Mouse (Mus musculus): ENCODE results near the gene Gm4881.

Gm4881 gene

DNA sequence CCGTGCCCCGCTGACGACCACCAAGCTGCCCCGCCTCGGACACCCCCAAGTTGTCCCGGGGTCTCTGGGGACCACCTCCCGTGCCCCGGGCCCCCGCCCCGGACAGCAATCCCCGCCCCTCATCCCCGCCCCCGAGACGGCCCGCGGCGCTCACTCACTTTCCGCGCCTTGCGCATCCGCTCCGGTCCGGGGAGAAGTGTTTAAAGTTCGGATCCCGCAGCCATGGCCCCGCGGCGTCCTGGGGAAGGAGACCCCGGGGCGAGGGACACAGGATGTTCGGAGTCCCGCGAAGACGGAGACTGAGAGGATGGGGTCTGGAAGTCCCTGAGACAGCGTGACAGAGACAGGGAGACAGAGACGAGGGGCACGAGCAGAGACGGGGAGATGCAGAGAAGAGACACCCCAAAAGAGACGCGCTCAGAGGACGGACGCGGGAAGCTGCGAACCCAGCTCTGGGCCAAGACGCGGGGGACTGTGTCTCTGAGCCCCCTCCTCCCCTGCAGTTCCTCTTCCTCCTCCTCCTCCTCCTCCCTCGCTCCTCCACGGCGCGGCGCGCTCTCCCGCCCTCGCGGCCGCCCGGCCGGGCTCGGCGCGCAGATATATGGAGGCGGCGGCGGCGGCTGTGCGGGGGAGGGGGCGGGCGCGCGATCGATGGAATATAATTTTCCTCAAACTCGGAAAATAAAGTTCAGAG is at the start of gene Gm4881:
TSS of gene Gm4881 (minus strand) at position 238 of the 694 bp plus-strand sequence.
- no peak for DNase-seq (ENCODE audit: low spot score in 2 of 2)

DNA sequence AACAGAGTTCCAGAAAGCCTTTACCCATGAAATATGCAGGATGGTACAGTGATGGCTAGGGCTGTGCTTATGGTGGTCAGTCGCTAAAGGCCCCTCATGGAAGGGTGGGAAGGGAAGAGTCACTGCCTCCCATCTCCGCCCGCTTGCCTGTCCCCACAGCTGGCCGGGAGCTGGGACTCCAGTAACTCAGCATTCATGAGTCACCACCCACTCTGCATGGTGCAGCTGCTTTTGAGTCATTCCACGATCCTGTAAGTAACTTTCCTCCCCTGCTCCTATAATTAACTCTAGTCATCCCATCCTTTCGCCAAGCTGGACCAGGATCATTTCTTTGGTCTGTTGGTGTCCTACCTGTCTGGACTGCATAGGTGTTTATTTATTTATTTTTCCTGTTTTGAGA is 48.8 kb upstream of the Gm4881 start:
- DNase-seq (ENCODE audit: low spot score in 2 of 2) = peak in 1 of 2 experiments; percentile 68

DNA sequence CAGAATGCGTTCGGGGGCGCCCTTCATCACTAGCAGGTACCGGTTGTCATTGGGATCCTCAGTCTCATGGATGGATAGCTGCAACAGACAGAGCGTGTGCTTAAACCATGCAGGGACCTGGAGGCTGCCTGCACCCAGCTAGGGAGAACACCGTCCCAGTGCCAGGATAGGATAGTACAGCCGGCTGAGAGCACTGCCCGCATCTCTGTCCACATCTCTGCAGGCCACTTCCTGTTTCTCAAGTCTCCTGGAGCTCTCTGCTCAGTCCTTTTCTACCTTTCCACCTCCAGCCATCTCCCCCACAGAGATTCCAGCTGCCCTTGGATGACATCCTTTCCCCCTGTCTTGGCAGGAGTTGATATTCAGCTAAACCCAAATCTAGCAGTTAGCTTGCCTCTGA is 46.2 kb upstream of the Gm4881 start:
- no peak for DNase-seq (ENCODE audit: low spot score in 2 of 2)

GRCm38 (mm10) chr7:24987941-24988340 is 43.6 kb upstream of the Gm4881 start:
- no peak for DNase-seq (ENCODE audit: low spot score in 2 of 2)

DNA sequence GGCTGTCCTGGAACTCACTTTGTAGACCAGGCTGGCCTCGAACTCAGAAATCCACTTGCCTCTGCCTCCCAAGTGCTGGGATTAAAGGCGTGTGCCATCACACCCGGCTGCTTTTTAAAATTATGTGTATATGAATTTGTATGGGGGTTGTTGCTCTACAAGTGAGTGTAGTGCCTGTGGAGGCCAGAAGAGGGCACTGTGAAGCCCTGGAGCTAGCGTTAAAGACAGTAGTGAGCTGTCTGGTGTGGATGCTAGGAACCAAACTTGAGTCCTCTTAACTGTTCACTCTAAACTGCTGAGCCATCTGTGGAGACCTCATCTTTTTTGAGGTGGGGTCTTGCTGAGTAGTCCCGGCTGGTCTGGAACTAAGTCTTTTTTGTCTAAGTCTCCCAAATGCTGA is 41.5 kb upstream of the Gm4881 start:
- peak in 1 of 2 experiments; percentile 32 for DNase-seq (ENCODE audit: low spot score in 2 of 2)

DNA sequence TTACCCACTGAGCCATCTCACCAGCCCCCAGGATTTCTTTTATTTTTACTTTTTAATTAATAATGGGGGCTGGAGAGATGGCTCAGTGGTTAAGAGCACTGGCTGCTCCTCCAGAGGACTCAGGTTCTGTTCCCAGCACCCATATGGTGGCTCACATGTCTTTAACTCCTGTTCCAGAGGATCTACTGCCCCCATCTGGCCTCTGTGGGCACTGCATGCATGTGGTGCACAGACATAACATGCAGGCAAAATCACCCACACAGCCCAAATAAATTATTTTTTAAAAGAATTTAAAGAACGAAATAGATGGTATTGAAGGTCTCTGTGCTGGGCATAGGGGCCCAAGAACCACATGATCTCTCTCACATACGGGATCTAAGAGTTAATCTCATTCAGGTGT is 40.0 kb upstream of the Gm4881 start:
- DNase-seq (ENCODE audit: low spot score in 2 of 2) = peak in 1 of 2 experiments; percentile 30

GRCm38 (mm10) chr7:24983396-24983795 is 39.1 kb upstream of the Gm4881 start:
- DNase-seq (ENCODE audit: low spot score in 2 of 2) = no peak

DNA sequence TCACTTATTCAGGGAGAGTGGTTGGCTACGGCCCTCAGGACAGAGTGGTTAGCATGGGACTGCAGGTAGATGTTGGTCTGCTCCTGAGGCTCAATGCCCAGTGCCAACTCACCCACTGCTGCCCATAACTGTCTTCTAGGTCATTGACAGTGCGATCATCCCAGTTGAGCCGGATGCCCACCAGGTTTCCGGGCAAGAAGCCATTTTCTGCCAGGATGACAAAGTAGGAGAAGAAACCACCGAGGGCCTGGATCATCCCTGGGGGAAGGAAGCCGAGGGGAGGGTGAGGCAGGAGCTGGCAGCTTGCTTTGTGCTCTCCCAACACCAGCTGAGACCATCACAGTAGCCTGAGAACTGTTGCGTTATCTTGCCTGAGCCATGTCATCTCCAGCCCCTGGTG is 36.1 kb upstream of the Gm4881 start:
- peak in 1 of 2 experiments; percentile 5 for DNase-seq (ENCODE audit: low spot score in 2 of 2)

DNA sequence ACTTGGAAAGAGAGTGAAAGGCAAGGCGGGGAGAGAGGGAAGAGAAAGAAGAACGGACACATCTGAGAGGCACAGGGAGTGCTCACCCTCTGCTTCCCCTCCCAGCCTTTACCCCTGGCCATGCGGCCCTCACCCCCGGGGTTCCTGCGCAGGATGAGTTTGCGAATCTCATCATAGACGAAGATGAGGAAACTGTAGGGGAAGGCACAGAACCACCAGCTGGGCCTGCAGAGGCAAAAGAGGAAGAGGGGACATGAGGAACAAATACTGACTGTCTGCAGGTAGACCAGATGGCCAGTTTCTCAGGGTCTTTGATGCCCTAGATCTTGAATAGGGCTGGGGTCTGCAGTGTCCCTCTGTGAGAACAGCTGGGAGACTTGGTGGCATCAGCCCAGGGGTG is 34.5 kb upstream of the Gm4881 start:
- DNase-seq (ENCODE audit: low spot score in 2 of 2) = no peak

DNA sequence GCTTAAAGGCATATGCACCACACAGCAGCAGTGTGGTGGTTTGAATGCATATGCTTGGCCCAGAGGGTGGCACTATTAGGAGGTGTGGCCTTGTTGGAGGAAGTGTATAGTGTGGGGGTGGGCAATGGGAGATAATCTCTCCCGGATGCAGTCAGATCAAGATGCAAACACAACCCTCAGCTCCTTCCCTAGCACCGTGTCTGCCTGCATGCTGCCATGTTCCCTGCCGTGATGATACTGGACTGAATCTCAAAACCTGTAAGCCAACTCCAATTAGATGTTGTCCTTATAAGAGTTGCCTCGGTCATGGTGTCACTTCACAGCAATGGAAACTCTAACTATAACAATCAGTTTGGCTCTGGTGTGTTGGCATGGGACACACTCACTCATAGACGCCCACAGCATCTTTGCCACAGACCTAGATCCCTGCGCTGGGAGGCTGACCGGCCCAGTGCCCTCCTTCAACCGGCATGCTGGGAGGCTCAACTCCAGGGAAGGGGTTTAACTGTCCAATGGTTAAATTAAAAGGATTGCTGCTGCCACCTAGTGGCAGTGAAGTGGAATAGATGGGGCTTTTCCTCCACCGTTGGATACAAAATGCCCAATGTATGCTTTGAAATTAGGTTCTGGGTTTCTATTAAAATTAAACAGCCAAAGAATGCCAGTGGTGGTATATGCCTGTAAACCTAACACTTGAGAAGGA is 30.8 kb upstream of the Gm4881 start:
- DNase-seq (ENCODE audit: low spot score in 2 of 2) = peak in 1 of 2 experiments; percentile 47

DNA sequence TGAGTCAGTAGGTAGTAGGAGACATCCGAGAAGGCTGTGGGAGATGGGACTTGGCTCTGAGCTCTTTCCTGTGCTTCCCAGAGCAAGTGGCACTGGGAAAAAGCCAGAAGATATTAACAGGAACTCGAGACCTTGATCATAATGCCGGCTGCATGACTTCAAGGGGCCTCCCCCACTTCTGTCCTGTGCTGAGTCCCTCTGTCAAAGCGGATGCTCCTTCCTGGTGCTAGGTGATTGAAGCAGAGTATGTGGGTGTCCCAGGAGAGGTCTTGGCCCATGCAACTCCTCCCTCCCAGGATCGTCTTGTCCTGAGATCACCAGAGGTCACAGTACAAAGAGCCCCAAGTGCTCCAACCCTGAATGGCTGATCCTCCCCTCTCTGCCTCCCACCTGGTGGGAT is 29.6 kb upstream of the Gm4881 start:
- DNase-seq (ENCODE audit: low spot score in 2 of 2) = no peak

- no peak for DNase-seq (ENCODE audit: low spot score in 2 of 2)
These were observed 28.9 kb upstream of the Gm4881 start for GRCm38 (mm10) chr7:24973208-24973607.

DNA sequence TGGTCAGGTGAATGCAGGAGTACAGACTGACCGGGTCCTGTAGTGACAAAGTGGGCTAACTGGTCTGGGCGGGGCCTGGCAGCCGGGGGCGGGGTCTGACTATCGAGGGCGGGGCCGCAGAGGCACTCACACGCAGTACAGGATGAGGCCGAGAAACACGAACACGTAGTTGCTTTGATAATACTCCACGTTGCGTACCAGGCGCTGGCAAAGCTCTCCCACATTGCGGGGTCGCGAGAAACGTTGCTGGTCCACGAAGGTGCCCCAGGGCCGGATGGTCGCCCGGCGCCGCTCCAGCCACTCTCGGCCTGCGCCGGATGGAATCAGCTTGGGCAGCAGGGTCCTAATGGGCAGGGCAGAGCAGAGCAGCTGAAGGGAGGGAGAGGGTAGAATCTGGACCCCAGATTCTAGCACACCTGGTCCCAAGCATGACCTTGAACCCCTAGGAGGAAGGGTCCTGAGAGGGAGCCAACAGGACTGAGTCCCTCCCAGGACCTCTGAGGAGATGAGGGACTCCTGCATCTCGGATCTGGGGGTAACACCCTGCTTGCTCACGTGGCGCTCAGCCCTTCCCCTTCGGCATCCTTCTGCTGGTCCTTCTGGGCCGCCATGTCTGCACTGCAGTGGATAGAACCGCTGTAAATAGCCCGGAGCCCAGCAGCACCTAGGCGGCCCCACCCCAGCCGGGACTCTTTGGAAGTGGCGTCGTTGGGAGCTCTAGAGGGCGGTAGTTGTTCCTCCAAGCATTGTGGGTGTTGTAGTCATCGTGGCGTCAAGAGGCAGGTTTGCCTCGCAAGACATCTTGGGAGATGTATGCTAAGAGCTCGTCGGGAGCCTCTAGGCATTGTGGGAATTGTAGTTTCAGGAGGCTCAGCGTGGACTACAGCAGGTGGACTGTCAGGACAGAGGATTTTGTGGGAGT is 27.9 kb upstream of the Gm4881 start, which contains the start of gene Rabac1:
TSS of gene Rabac1 (minus strand) at position 783 of the 922 bp plus-strand sequence.
- peak; percentile 94 to 95 for DNase-seq (ENCODE audit: low spot score in 2 of 2)

- DNase-seq (ENCODE audit: low spot score in 2 of 2) = peak in 1 of 2 experiments; percentile 56
These were observed 27.1 kb upstream of the Gm4881 start for GRCm38 (mm10) chr7:24971261-24971971.

GRCm38 (mm10) chr7:24970341-24970740 is 26.0 kb upstream of the Gm4881 start:
- DNase-seq (ENCODE audit: low spot score in 2 of 2) = no peak

- DNase-seq (ENCODE audit: low spot score in 2 of 2) = peak; percentile 70 to 73
These were observed 25.5 kb upstream of the Gm4881 start for GRCm38 (mm10) chr7:24969805-24970204.

- DNase-seq (ENCODE audit: low spot score in 2 of 2) = no peak
These were observed 24.2 kb upstream of the Gm4881 start for GRCm38 (mm10) chr7:24968463-24968862.

GRCm38 (mm10) chr7:24967966-24968365 is 23.7 kb upstream of the Gm4881 start:
- DNase-seq (ENCODE audit: low spot score in 2 of 2) = no peak

GRCm38 (mm10) chr7:24964897-24965535 is 20.7 kb upstream of the Gm4881 start:
- DNase-seq (ENCODE audit: low spot score in 2 of 2) = peak; percentile 90 to 93

- no peak for DNase-seq (ENCODE audit: low spot score in 2 of 2)
These were observed 20.0 kb upstream of the Gm4881 start for GRCm38 (mm10) chr7:24964288-24964687.

GRCm38 (mm10) chr7:24955226-24955625 is 10.9 kb upstream of the Gm4881 start:
- DNase-seq (ENCODE audit: low spot score in 2 of 2) = no peak

All from right cerebral cortex, adult 2 months (tissue).